Mouse (Mus musculus): ENCODE data around the gene Ccnd1. TPM values are rescaled to one million over a fixed set of nuclear protein-coding genes. Genes with fewer than 3 reads are reported as not detected.

Ccnd1 gene
- 0.53 TPM for polyA plus RNA-seq (2017; shearing (Covaris generic))

DNA sequence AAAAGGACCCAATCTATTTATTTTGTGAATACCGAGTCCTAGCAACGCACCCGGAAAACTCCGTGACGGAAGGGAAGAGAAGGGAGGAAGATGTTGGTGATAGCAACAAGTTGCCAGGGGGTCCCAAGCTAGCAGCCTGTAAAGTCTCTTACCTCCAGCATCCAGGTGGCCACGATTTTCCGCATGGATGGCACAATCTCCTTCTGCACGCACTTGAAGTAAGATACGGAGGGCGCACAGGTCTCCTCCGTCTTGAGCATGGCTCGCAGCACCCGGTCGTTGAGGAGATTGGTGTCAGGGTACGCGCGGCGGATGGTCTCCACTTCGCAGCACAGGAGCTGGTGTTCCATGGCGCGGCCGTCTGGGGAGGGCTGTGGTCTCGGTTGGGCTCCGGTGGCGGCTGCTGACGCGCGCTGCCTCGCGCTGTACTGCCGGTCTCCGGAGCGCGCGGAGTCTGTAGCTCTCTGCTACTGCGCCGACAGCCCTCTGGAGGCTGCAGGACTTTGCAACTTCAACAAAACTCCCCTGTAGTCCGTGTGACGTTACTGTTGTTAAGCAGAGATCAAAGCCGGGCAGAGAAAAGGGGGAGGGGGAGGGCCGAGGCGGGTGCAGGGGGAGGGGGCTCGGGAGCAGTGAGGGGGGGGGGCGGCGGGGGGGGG lies at the start of gene Ccnd1:
Gene Ccnd1, minus strand, starts transcription at position 582 of the 659 bp plus-strand sequence.

GRCm38 (mm10) chr7:144914948-144915750 lies 24.6 kb downstream of the Ccnd1 start, which contains the start of gene LTO1:
TSS of gene LTO1 (plus strand) at chr7:144915100.

DNA sequence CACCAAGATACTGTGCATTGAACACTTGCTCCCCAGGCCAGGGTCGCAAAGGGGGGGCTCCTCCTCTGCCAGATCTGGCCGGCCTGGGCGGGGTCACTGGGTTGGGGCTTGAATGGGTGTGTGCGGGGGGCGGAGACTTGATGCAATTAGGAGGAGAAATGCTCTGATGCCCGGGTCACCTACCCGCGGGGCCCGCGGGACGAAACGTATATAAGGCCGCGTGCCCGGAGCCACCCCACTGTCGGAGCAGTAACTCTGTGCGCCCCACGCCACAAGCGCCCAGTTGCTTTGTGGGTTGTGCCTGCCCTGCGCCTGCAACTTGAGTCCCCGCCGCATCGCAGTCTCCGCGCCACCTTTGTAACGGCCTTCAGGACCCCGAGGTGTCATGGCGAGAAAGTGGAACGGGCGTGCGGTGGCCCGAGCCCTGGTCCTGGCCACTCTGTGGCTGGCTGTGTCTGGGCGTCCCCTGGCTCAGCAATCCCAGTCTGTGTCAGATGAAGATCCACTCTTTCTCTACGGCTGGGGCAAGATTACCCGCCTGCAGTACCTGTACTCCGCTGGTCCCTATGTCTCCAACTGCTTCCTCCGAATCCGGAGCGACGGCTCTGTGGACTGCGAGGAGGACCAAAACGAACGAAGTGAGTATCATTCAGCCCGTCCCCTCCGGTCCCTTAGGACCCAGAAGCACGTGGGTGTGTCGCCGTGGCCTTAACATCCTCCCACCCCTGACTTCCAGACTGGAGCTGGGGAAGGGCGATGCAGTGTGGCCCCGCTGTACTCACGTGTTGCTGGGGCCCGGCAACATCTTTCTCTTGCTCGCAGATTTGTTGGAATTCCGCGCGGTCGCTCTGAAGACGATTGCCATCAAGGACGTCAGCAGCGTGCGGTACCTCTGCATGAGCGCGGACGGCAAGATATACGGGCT lies 43.2 kb downstream of the Ccnd1 start, which contains the start of gene Fgf15:
Gene Fgf15, plus strand, starts transcription at position 238 of the 925 bp plus-strand sequence.

Other genes with a start within 250 kb of the Ccnd1 start
- not detected for gene Ano1, start 188.0 kb downstream of the Ccnd1 start, polyA plus RNA-seq (2017; shearing (Covaris generic))
- gene Fgf3, start 101.8 kb downstream of the Ccnd1 start, polyA plus RNA-seq (2017; shearing (Covaris generic)) = not detected
- not detected for gene Fgf4, start 92.6 kb downstream of the Ccnd1 start, polyA plus RNA-seq (2017; shearing (Covaris generic))
- not detected for gene Fgf15, start 43.4 kb downstream of the Ccnd1 start, polyA plus RNA-seq (2017; shearing (Covaris generic))
- gene LTO1, start 24.8 kb downstream of the Ccnd1 start, polyA plus RNA-seq (2017; shearing (Covaris generic)) = 26.5 TPM